Mouse (Mus musculus): Measurements from ENCODE around the gene Tstd2.

The Tstd2 gene

GRCm38 (mm10) chr4:46119514-46120094 is 18.9 kb downstream of the Tstd2 start:
- no peak for DNase-seq (ENCODE audit: low spot score in 2 of 2)

DNA sequence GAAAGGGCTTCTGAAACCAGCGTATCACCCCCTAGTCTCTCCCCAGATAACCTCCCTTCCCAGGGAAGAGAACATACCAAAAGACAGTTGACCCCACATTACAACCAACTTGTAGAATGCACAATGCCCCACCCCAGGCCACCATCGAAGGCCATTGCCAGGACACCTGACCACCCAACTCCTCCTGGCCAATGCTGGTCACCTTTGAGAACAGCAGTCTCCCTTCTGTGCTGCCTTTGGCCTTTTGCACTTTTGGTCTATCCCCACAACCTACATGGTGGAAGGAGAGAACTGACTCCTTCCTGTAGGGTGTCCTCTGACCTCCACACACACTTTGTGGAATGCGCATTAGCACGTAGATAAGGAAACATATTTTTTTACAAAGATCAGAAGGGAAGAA is 21.0 kb downstream of the Tstd2 start:
- DNase-seq (ENCODE audit: low spot score in 2 of 2): no peak

GRCm38 (mm10) chr4:46116544-46117175 is 21.8 kb downstream of the Tstd2 start:
- DNase-seq (ENCODE audit: low spot score in 2 of 2): no peak

GRCm38 (mm10) chr4:46115308-46115707 is 23.2 kb downstream of the Tstd2 start:
- no peak for DNase-seq (ENCODE audit: low spot score in 2 of 2)

DNA sequence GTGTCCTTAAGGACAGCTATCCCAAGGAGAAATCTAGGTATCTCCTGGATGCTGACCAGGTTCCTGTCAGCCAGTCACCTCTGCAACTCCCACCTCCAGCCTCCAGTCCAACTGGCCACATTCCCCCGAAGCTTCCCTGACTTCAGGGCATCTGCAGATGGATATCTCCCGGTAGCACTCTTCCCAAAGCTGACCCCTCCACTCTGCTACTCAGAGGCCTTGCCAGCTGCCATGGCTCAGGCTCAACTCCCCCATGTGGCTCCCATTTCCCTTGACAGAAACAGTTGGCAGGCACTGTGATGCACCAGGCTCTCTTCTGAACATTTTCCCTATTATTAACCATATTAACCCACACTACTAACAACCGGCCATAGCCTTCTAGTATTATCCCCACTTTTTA is 27.1 kb downstream of the Tstd2 start:
- DNase-seq (ENCODE audit: low spot score in 2 of 2): no peak

- no peak for DNase-seq (ENCODE audit: low spot score in 2 of 2)
Measured at GRCm38 (mm10) chr4:46110084-46110483, 28.4 kb downstream of the Tstd2 start.

- no peak for DNase-seq (ENCODE audit: low spot score in 2 of 2)
Measured at GRCm38 (mm10) chr4:46102078-46102769, 36.3 kb downstream of the Tstd2 start.

DNA sequence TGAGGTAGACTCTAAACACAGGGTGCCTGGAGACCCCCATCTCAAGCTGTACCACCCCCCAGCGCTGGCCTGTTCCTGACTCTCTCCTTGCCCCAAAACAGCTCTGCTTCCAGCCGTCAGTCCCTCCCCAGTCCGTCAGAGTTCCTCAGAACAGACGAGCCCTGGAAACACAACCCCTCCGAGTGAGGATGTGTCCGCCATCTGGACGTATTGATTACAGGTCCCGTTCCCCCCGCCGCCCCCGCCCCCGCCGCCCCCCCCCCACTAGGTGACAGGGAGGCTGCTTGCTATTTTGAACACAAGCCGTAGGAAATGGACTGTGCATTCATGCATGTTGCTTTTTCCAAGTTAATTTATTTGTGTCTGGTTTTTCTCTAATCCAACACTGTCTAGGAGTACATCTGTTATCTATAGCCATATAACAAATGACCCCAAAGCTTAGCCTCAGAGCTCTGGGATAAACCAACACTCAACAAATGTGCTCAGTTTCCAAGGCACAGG is 37.2 kb downstream of the Tstd2 start:
- DNase-seq (ENCODE audit: low spot score in 2 of 2): no peak

DNA sequence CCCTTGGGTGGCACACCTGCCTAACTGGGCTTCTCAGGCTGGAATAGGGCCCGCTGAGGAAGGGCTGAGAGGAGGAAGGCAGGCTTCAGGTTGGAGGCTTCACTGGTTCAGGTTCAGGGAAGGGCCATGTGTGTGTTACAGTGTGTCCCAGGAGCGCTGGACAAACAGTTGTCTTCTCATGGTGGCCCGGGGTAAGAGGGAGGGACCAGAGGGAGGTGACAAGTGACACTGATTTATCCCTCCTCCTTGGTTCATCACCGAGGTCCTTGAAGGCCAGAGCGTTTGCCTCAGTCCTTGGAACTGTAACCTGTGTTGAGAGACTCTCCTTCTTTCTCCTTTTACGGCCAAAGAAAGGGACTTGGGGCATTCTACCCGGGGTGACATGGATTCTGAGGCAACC is 38.0 kb downstream of the Tstd2 start:
- DNase-seq (ENCODE audit: low spot score in 2 of 2): no peak

- no peak for DNase-seq (ENCODE audit: low spot score in 2 of 2)
Measured at GRCm38 (mm10) chr4:46099132-46099531, 39.4 kb downstream of the Tstd2 start.

- no peak for DNase-seq (ENCODE audit: low spot score in 2 of 2)
Measured at GRCm38 (mm10) chr4:46097591-46097990, 40.9 kb downstream of the Tstd2 start.

DNA sequence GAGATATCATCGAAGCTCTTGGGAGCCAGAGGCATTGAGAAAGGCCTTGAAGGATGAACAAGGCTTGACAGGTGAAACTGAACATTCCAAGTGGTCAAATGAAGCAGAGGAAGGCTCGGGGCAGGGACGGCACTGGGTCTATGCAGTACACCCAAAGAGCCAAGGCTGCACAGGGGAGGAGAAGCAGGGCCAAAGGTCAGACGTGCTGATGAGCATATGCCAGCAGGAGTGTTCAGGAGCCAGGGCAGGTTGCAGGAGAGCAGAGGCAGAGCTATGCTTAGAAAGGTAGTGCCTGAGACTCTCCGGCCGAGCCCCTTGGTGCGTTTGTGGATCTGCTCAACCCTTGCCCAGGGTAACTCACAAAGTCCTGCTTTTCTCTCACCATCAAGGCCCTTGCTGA is 41.9 kb downstream of the Tstd2 start:
- no peak for DNase-seq (ENCODE audit: low spot score in 2 of 2)

DNA sequence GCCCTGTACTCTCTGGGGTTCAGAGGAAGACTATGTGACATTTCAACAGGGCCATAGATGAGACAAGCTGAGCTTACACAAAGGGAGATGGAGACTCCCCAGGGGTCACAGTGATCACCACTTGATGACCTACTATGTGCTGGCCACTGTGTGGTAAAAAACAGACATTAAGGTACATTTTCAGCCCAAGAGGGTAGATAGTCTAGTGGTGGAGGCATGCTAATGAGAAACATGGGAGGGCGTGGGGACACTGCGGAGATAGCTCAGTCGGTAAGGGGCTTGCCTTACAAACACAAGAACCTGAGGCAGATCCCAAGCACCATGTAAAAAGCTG is 42.7 kb downstream of the Tstd2 start:
- no peak for DNase-seq (ENCODE audit: low spot score in 2 of 2)

DNA sequence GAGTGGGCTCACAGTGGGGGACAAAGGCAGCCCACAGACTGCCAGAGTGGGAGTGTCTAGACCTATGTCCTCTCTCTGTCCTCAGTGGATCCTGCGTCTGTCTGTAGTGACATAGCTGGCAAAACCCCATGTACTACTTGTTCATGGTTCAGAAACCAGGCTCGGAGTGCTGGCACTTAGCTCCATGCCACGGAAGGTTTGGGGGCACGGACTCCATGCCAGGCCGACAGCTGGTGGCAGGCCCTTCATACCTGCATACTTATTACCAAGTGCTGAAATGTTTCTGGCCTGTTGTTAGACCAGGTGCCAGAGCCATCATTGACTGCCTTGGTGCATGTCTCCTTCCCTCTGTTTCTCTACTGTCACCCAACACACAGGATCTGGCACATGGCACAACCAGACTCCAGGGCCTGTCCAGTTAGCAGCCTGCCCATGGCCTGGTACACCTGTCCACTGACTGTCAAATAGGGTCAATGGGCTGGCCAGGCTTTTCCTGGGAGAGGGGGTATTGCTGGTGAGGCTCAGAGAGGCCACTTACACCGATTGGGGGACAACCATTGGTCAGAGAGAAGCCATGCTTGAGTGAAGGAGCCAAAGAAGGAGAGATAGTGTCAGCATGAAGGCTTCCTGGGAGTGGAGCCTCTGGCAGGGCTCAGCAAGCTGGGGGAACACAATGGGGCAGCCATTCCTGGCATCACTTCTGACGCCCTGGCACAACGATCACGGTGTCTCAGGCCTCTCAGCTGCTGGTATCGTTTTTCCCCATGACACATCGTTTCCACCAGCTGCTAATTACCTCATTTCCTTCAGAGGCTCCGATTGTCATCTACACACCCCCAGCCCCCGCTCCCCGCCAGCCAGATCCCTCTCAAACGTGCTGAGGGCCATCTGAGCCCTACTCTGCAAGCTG is 43.3 kb downstream of the Tstd2 start:
- DNase-seq (ENCODE audit: low spot score in 2 of 2): no peak

DNA sequence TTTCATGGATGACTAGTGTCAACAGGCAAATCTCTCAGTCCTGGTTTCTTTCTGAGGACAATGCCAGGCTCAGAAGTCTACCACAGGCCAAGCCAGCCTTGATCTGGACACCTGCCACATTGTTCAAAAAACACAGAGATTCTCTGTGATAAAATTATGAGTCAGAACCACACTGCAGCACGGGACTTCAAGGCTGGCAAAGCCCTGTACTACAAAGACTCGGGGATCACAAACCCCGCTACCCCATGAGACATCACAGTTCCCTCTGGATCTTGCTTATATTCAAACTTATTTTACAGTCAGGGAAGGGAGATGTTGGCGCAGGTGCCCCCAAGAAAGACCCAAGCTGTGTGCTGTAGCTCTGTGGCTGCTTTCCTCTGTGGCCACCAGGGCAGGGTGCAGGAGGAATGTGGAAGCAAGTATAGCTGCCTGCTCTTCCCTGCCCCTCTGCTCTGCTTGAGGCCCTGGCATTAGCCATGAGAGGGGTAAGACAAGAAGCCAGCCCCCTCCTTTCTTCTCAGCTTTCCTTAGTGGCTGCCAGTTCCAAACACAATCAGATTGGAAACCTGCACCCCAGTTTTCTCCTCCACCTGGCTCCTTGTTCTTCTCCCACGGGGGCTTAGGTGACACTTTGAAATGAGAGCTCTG is 45.9 kb downstream of the Tstd2 start:
- no peak for DNase-seq (ENCODE audit: low spot score in 2 of 2)

GRCm38 (mm10) chr4:46089524-46090125 is 48.9 kb downstream of the Tstd2 start:
- no peak for DNase-seq (ENCODE audit: low spot score in 2 of 2)

DNA sequence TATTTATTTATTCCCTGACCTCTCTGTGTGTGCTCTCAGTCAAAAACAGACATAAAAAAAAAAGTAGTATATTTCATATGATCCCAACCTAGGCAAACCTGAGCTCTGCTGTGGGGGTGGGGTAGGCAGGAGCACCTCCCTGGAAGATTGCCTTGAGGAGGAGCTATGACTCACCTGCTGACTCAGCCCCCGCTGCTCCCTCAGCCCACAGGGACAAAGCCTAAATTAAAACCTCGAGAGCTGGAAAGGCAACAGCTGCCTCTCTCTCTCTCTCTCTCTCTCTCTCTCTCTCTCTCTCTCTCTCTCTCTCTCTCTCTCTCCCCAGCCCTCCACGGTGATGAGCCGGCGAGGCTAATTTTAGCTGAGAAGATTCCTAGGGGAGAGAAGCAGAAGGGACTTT is 50.6 kb downstream of the Tstd2 start:
- peak; percentile 43 to 70 for DNase-seq (ENCODE audit: low spot score in 2 of 2)

DNA sequence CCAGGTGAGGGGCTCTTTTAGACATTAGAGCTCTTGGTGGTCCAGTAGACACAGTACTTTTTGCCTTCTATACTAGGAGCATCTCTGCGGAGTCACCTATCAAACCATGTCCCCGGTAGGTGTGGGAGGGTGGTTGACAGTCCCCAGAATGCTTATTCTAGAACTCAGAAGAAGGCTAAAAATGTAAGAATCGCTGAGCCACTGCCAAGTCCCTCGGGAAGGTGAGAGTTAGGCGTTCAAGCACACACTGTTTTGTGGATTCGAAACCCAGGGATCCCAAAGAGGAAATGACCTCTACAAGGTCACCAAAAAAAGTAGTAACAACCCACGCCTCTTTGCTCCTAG is 51.1 kb downstream of the Tstd2 start:
- DNase-seq (ENCODE audit: low spot score in 2 of 2): peak; percentile 48 to 54

- peak; percentile 42 to 45 for DNase-seq (ENCODE audit: low spot score in 2 of 2)
Measured at GRCm38 (mm10) chr4:46086718-46087426, 51.6 kb downstream of the Tstd2 start.

GRCm38 (mm10) chr4:46085223-46085811 is 53.2 kb downstream of the Tstd2 start:
- DNase-seq (ENCODE audit: low spot score in 2 of 2): no peak
